Mouse (Mus musculus): Measurements from ENCODE around the gene Ensa. TPM values are rescaled to one million over a fixed set of nuclear protein-coding genes. Genes with fewer than 3 reads are reported as not detected.
A peak's percentile ranks its signal among the peaks of the same experiment; 100 is the strongest.
"Not testable (repeated sequence)": the region's sequence is repeated elsewhere in the genome, so short reads cannot be mapped to it uniquely, and the experiment has no call there.

Gene Ensa
- total and polyA plus RNA-seq, 3 experiments = 17.4 to 77.7 (median 71.5) TPM

- 72% methylated on average over 2 of the region's 2 CpGs for WGBS
- peak in 1 of 2 experiments; percentile 14 for DNase-seq
- Histone ChIP-seq H3K27ac (no peak overlapping the region), H3K9ac (ENCODE audit: low read depth, low read length) (no peak overlapping the region), H3K4me3 (no peak overlapping the region), H3K36me3 (ENCODE audit: control insufficient read depth, insufficient read depth, low read length) (peaks cover 5% of the 10 kb centered on the region), H3K27me3 (ENCODE audit: control insufficient read depth, insufficient read depth, low read length) (no peaks in the 10 kb centered on the region), H3K4me1 (ENCODE audit: control insufficient read depth, insufficient read depth, low read length) (peaks cover 8% of the 10 kb centered on the region), H3K79me2 (replicated peaks; ENCODE audit: control insufficient read depth, insufficient read depth, low read length) (peaks cover 1% of the 10 kb centered on the region; the same call in 1 of the 2 replicates)
- TF ChIP-seq POLR2A (IDR thresholded peaks at IDR 0.05; ENCODE audit: insufficient read depth, low read depth, low read length) = no peak
- no peak for TF ChIP-seq CTCF (IDR thresholded peaks at IDR 0.05)
- no peak for TF ChIP-seq EP300 (IDR thresholded peaks at IDR 0.05; ENCODE audit: insufficient read depth, low read depth, low read length)
- intact Hi-C loops (cut with DNase I) = loop anchor here (10.0 kb wide), 1 partner anchor 269 kb away; the partner anchor contains the start of gene Setdb1
Observed at GRCm38 (mm10) chr3:95623551-95623950, 1.2 kb upstream of the Ensa start.

- H3K4me3 ChIP-seq = peak overlapping the region; percentile 57
Observed at GRCm38 (mm10) chr3:95623991-95624515, 740 bp upstream of the Ensa start.

GRCm38 (mm10) chr3:95627763-95628162, 3.0 kb downstream of the Ensa start:
- H3K9ac ChIP-seq (ENCODE audit: low read depth, low read length) = no peak overlapping the region
- H3K4me3 ChIP-seq = no peak overlapping the region
- TF ChIP-seq EP300 (IDR thresholded peaks at IDR 0.05; ENCODE audit: insufficient read depth, low read depth, low read length) (no peak), POLR2A (IDR thresholded peaks at IDR 0.05; ENCODE audit: insufficient read depth, low read depth, low read length) (no peak), CTCF (IDR thresholded peaks at IDR 0.05) (no peak)
- peaks cover 1% of the 10 kb centered on the region; the same call in 1 of the 2 replicates for H3K79me2 ChIP-seq (replicated peaks; ENCODE audit: control insufficient read depth, insufficient read depth, low read length)
- 70% methylated on average over 5 of the region's 5 CpGs for WGBS
- no peak overlapping the region for H3K27ac ChIP-seq
- peak in 1 of 2 experiments; percentile 17 for DNase-seq
- intact Hi-C loops (cut with DNase I) = loop anchor here (10.0 kb wide), 1 partner anchor 273 kb away; the partner anchor contains the start of gene Setdb1
- H3K36me3 ChIP-seq (ENCODE audit: control insufficient read depth, insufficient read depth, low read length) = peaks cover 14% of the 10 kb centered on the region
- H3K27me3 ChIP-seq (ENCODE audit: control insufficient read depth, insufficient read depth, low read length) = no peaks in the 10 kb centered on the region
- H3K4me1 ChIP-seq (ENCODE audit: control insufficient read depth, insufficient read depth, low read length) = peaks cover 11% of the 10 kb centered on the region

More at GRCm38 (mm10) chr3:95623991-95624515, 740 bp upstream of the Ensa start:
- H3K9ac ChIP-seq (ENCODE audit: low read depth, low read length); H3K27me3 ChIP-seq (ENCODE audit: control insufficient read depth, insufficient read depth, low read length); H3K36me3 ChIP-seq (ENCODE audit: control insufficient read depth, insufficient read depth, low read length); H3K79me2 ChIP-seq (replicated peaks; ENCODE audit: control insufficient read depth, insufficient read depth, low read length); H3K4me1 ChIP-seq (ENCODE audit: control insufficient read depth, insufficient read depth, low read length): not testable (repeated sequence)
- 75% methylated on average over 5 of the region's 5 CpGs for WGBS
- H3K27ac ChIP-seq = peak overlapping the region; percentile 97
- intact Hi-C loops (cut with DNase I) = loop anchor here (2.0 to 10.0 kb wide), 2 partner anchors 35 to 269 kb away; partner anchors contain the start of genes Mcl1 and Setdb1
- peak in 1 of 2 experiments; percentile 29 for DNase-seq

DNA sequence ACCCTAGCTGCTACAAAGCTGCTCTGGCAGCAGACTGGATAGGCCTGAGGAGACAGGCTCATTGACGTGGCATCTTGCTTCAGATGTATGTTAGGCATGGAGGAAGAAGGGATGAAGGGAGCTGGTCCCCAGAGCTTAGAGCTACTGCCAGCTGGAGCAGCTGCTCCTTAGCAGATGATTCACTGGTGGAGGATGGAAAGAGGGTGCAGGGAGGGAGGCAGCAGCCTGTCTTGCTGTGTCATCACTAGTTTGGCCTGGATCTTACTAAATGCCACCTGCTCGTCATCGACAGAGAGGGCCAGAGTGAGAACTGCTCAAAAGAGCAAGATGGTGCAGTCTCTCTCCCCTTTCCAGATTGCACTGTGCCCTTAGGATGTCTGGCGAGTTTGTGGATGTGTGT, 5.0 kb downstream of the Ensa start:
- peaks cover 1% of the 10 kb centered on the region; the same call in 1 of the 2 replicates for H3K79me2 ChIP-seq (replicated peaks; ENCODE audit: control insufficient read depth, insufficient read depth, low read length)
- WGBS = 58% methylated on average over 4 of the region's 4 CpGs
- TF ChIP-seq CTCF (IDR thresholded peaks at IDR 0.05) = no peak
- no peak for TF ChIP-seq EP300 (IDR thresholded peaks at IDR 0.05; ENCODE audit: insufficient read depth, low read depth, low read length)
- TF ChIP-seq POLR2A (IDR thresholded peaks at IDR 0.05; ENCODE audit: insufficient read depth, low read depth, low read length) = no peak
- DNase-seq = no peak
- H3K9ac ChIP-seq (ENCODE audit: low read depth, low read length) = no peak overlapping the region
- no peaks in the 10 kb centered on the region for H3K27me3 ChIP-seq (ENCODE audit: control insufficient read depth, insufficient read depth, low read length)
- intact Hi-C loops (cut with DNase I) = loop anchor here (5.0 to 10.0 kb wide), 3 partner anchors 112 to 275 kb away; partner anchors contain the start of gene Setdb1
- peaks cover 12% of the 10 kb centered on the region for H3K4me1 ChIP-seq (ENCODE audit: control insufficient read depth, insufficient read depth, low read length)
- H3K27ac ChIP-seq = no peak overlapping the region
- no peak overlapping the region for H3K4me3 ChIP-seq
- H3K36me3 ChIP-seq (ENCODE audit: control insufficient read depth, insufficient read depth, low read length) = peaks cover 16% of the 10 kb centered on the region

GRCm38 (mm10) chr3:95630856-95631255, 6.1 kb downstream of the Ensa start:
- intact Hi-C loops (cut with DNase I) = loop anchor here (5.0 kb wide), 2 partner anchors 114 to 121 kb away; no protein-coding TSS in a partner anchor
- no peaks in the 10 kb centered on the region for H3K27me3 ChIP-seq (ENCODE audit: control insufficient read depth, insufficient read depth, low read length)
- 48% methylated on average over 3 of the region's 3 CpGs for WGBS
- no peak overlapping the region for H3K27ac ChIP-seq
- DNase-seq = no peak
- H3K9ac ChIP-seq (ENCODE audit: low read depth, low read length) = no peak overlapping the region
- TF ChIP-seq CTCF (IDR thresholded peaks at IDR 0.05) (no peak), POLR2A (IDR thresholded peaks at IDR 0.05; ENCODE audit: insufficient read depth, low read depth, low read length) (no peak), EP300 (IDR thresholded peaks at IDR 0.05; ENCODE audit: insufficient read depth, low read depth, low read length) (no peak)
- no peak overlapping the region for H3K4me3 ChIP-seq
- peaks cover 9% of the 10 kb centered on the region for H3K4me1 ChIP-seq (ENCODE audit: control insufficient read depth, insufficient read depth, low read length)
- peaks cover 1% of the 10 kb centered on the region; the same call in 1 of the 2 replicates for H3K79me2 ChIP-seq (replicated peaks; ENCODE audit: control insufficient read depth, insufficient read depth, low read length)
- peaks cover 16% of the 10 kb centered on the region for H3K36me3 ChIP-seq (ENCODE audit: control insufficient read depth, insufficient read depth, low read length)

DNA sequence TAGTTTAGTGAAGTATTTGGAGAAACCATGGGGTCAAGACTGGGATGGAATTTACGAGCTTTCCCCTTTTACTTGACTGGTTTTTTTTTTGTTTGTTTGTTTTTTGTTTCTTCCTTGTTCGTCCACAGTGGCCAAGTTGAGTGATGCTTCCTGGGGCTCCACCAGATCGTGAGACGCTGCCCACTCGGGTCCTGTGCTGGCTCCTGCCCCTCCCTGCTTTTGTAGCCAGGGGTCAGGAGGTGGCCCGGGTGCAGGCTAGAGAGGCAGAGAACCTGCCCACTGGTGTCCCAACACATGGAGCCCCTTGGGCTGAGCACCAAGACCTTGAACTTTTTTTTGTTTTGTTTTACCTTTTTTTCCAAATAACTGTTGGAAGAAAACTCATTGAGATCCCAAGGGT, 6.5 kb downstream of the Ensa start:
- Histone ChIP-seq H3K27me3 (ENCODE audit: control insufficient read depth, insufficient read depth, low read length) (no peaks in the 10 kb centered on the region), H3K4me3 (no peak overlapping the region), H3K36me3 (ENCODE audit: control insufficient read depth, insufficient read depth, low read length) (peaks cover 12% of the 10 kb centered on the region), H3K9ac (ENCODE audit: low read depth, low read length) (no peak overlapping the region), H3K79me2 (replicated peaks; ENCODE audit: control insufficient read depth, insufficient read depth, low read length) (peaks cover 1% of the 10 kb centered on the region; the same call in 1 of the 2 replicates), H3K4me1 (ENCODE audit: control insufficient read depth, insufficient read depth, low read length) (peaks cover 8% of the 10 kb centered on the region), H3K27ac (no peak overlapping the region)
- 51% methylated on average over 6 of the region's 6 CpGs for WGBS
- TF ChIP-seq EP300 (IDR thresholded peaks at IDR 0.05; ENCODE audit: insufficient read depth, low read depth, low read length) = no peak
- no peak for TF ChIP-seq POLR2A (IDR thresholded peaks at IDR 0.05; ENCODE audit: insufficient read depth, low read depth, low read length)
- no peak for TF ChIP-seq CTCF (IDR thresholded peaks at IDR 0.05)
- DNase-seq = no peak
- intact Hi-C loops (cut with DNase I) = loop anchor here (5.0 kb wide), 2 partner anchors 114 to 121 kb away; no protein-coding TSS in a partner anchor

Data from heart, adult 2 months (tissue).